Mouse (Mus musculus) neural tube, embryonic 15.5 days (tissue): ENCODE measurements around the gene Snx19. TPM values are rescaled to one million over a fixed set of nuclear protein-coding genes. Genes with fewer than 3 reads are reported as not detected.
A peak's percentile ranks its signal among the peaks of the same experiment; 100 is the strongest.

Source experiments
- ATAC-seq: fragments of 200-750 bp; cut with Nextera tagmentation; 2 replicates; pipeline ENCODE4 v1.8.0; 2017; ENCODE audit warnings: mild to moderate bottlenecking, moderate TSS enrichment, moderate library complexity; ENCODE audit not compliant: low FRiP score
- H3K27ac ChIP-seq: fragments of 300-500 bp; sonication (generic); replicated peaks from 2 replicates; pipeline ENCODE4 v1.5.1; 2015; ENCODE audit warnings: mild to moderate bottlenecking, inconsistent platforms
- H3K27me3 ChIP-seq: fragments of 300-500 bp; sonication (generic); replicated peaks from 2 replicates; pipeline ENCODE4 v1.6.1; 2015; ENCODE audit warnings: inconsistent platforms
- H3K36me3 ChIP-seq: fragments of 300-500 bp; sonication (generic); 2 replicates; pipeline ENCODE4 v1.6.1; 2015; ENCODE audit warnings: inconsistent platforms
- H3K4me1 ChIP-seq: fragments of 300-500 bp; sonication (generic); 2 replicates; pipeline ENCODE4 v1.6.1; 2015; ENCODE audit warnings: inconsistent platforms
- H3K4me2 ChIP-seq: fragments of 300-500 bp; sonication (generic); 2 replicates; pipeline ENCODE4 v1.6.1; 2015; ENCODE audit warnings: inconsistent platforms, mild to moderate bottlenecking, moderate library complexity
- H3K4me3 ChIP-seq: fragments of 300-500 bp; sonication (generic); replicated peaks from 2 replicates; pipeline ENCODE4 v1.5.1; 2015; ENCODE audit warnings: mild to moderate bottlenecking, inconsistent platforms
- H3K9ac ChIP-seq: fragments of 300-500 bp; sonication (generic); replicated peaks from 2 replicates; pipeline ENCODE4 v1.6.1; 2015; ENCODE audit warnings: mild to moderate bottlenecking, inconsistent platforms
- H3K9me3 ChIP-seq: fragments of 300-500 bp; sonication (generic); replicated peaks from 2 replicates; pipeline ENCODE4 v1.6.1; 2016; ENCODE audit warnings: inconsistent platforms
- WGBS: fragments of 180-500 bp; shearing (Covaris S2); methylation state at CpG from one replicate; pipeline ENCODE4 v1.1.7; 2015; ENCODE audit warnings: mixed read lengths; 5-methylcytosine and 5-hydroxymethylcytosine counted together
- polyA plus RNA-seq: library from polyadenylated mRNA; unstranded; fragments of >200 nt; fragmentation: Nextera tagmentation; extraction: Ambion mirVana; gene quantifications from 2 replicates; pipeline ENCODE4 v1.2.1, GENCODE M21; 2015

Gene Snx19
- 21.9 TPM in 2 replicates for polyA plus RNA-seq

- ATAC-seq = peak; percentile 94
- peak within 1 kb of the TSS; percentile 60; the same call in 1 of the 2 replicates for H3K27ac ChIP-seq
Observed at GRCm38 (mm10) chr9:30426882-30427632, at the start of gene Snx19. Snx19 (plus strand) TSS chr9:30427108.

GRCm38 (mm10) chr9:30400771-30401170, 26.1 kb upstream of the Snx19 start:
- no peak for ATAC-seq
- no peak overlapping the region for H3K4me3 ChIP-seq
- H3K4me1 ChIP-seq = no peaks in the 10 kb centered on the region
- no peak overlapping the region for H3K4me2 ChIP-seq
- 64% methylated on average over 1 of the region's 1 CpGs for WGBS
- no peak overlapping the region for H3K9ac ChIP-seq
- no peaks in the 10 kb centered on the region for H3K9me3 ChIP-seq
- no peaks in the 10 kb centered on the region for H3K27me3 ChIP-seq
- H3K27ac ChIP-seq = no peak overlapping the region
- no peaks in the 10 kb centered on the region for H3K36me3 ChIP-seq

More at GRCm38 (mm10) chr9:30426882-30427632, at the start of gene Snx19:
- no peaks in the 10 kb centered on the region for H3K9me3 ChIP-seq
- WGBS = 2% methylated on average over 53 of the region's 53 CpGs
- H3K27me3 ChIP-seq = no peaks in the 10 kb centered on the region
- H3K4me1 ChIP-seq = peaks cover 44% of the 10 kb centered on the region
- H3K4me2 ChIP-seq = peak within 1 kb of the TSS; percentile 84
- H3K36me3 ChIP-seq = no peaks in the 10 kb centered on the region
- peak within 1 kb of the TSS; percentile 76 for H3K9ac ChIP-seq
- H3K4me3 ChIP-seq = peak within 1 kb of the TSS; percentile 90

GRCm38 (mm10) chr9:30422940-30423339, 4.0 kb upstream of the Snx19 start:
- no peaks in the 10 kb centered on the region for H3K36me3 ChIP-seq
- 2% methylated on average over 1 of the region's 1 CpGs for WGBS
- no peak overlapping the region for H3K4me3 ChIP-seq
- H3K27ac ChIP-seq = no peak overlapping the region
- no peak for ATAC-seq
- no peaks in the 10 kb centered on the region for H3K9me3 ChIP-seq
- no peak overlapping the region for H3K9ac ChIP-seq
- H3K27me3 ChIP-seq = no peaks in the 10 kb centered on the region
- peaks cover 11% of the 10 kb centered on the region for H3K4me1 ChIP-seq
- no peak overlapping the region for H3K4me2 ChIP-seq

- H3K9me3 ChIP-seq = no peaks in the 10 kb centered on the region
- no peaks in the 10 kb centered on the region for H3K36me3 ChIP-seq
- H3K4me3 ChIP-seq = no peak overlapping the region
- H3K4me1 ChIP-seq = peaks cover 34% of the 10 kb centered on the region
- no peaks in the 10 kb centered on the region for H3K27me3 ChIP-seq
- H3K9ac ChIP-seq = no peak overlapping the region
- 83% methylated on average over 7 of the region's 7 CpGs for WGBS
- no peak overlapping the region for H3K4me2 ChIP-seq
- no peak overlapping the region for H3K27ac ChIP-seq
- ATAC-seq = no peak
Observed at GRCm38 (mm10) chr9:30425178-30425577, 1.7 kb upstream of the Snx19 start.

GRCm38 (mm10) chr9:30428231-30428630, 1.3 kb downstream of the Snx19 start:
- 95% methylated on average over 5 of the region's 5 CpGs for WGBS
- no peak for ATAC-seq
- Histone ChIP-seq H3K27me3 (no peaks in the 10 kb centered on the region), H3K36me3 (peaks cover 8% of the 10 kb centered on the region), H3K9me3 (no peaks in the 10 kb centered on the region), H3K4me1 (peaks cover 44% of the 10 kb centered on the region), H3K9ac (0 out of 2 replicates have a peak overlapping the region, but pooled peaks have one; percentile 76), H3K4me3 (peak overlapping the region; percentile 90), H3K4me2 (peak overlapping the region; percentile 84), H3K27ac (no peak overlapping the region)

- Histone ChIP-seq H3K9ac (no peak overlapping the region), H3K4me3 (no peak overlapping the region), H3K36me3 (peaks cover 22% of the 10 kb centered on the region), H3K27ac (no peak overlapping the region), H3K9me3 (no peaks in the 10 kb centered on the region), H3K4me2 (0 out of 2 replicates have a peak overlapping the region, but pooled peaks have one; percentile 13), H3K27me3 (no peaks in the 10 kb centered on the region), H3K4me1 (peaks cover 44% of the 10 kb centered on the region)
- WGBS = 92% methylated on average over 5 of the region's 5 CpGs
- no peak for ATAC-seq
Observed at GRCm38 (mm10) chr9:30430447-30430846, 3.5 kb downstream of the Snx19 start.

- no peak overlapping the region for H3K4me3 ChIP-seq
- peaks cover 36% of the 10 kb centered on the region for H3K36me3 ChIP-seq
- no peaks in the 10 kb centered on the region for H3K9me3 ChIP-seq
- no peak for ATAC-seq
- no peak overlapping the region for H3K4me2 ChIP-seq
- H3K4me1 ChIP-seq = peaks cover 41% of the 10 kb centered on the region
- H3K27me3 ChIP-seq = no peaks in the 10 kb centered on the region
- H3K9ac ChIP-seq = no peak overlapping the region
- H3K27ac ChIP-seq = no peak overlapping the region
- 85% methylated on average over 11 of the region's 11 CpGs for WGBS
Observed at GRCm38 (mm10) chr9:30431909-30432308, 5.0 kb downstream of the Snx19 start.

GRCm38 (mm10) chr9:30433914-30434313, 7.0 kb downstream of the Snx19 start:
- Histone ChIP-seq H3K4me2 (no peak overlapping the region), H3K4me3 (no peak overlapping the region), H3K4me1 (peaks cover 23% of the 10 kb centered on the region), H3K27ac (no peak overlapping the region), H3K36me3 (peaks cover 51% of the 10 kb centered on the region), H3K27me3 (no peaks in the 10 kb centered on the region), H3K9me3 (no peaks in the 10 kb centered on the region), H3K9ac (no peak overlapping the region)
- ATAC-seq = no peak
- WGBS = 92% methylated on average over 4 of the region's 4 CpGs

- H3K36me3 ChIP-seq = peaks cover 69% of the 10 kb centered on the region
- no peak overlapping the region for H3K9ac ChIP-seq
- WGBS = 96% methylated on average over 8 of the region's 8 CpGs
- no peaks in the 10 kb centered on the region for H3K27me3 ChIP-seq
- no peak overlapping the region for H3K4me3 ChIP-seq
- ATAC-seq = no peak
- H3K4me2 ChIP-seq = no peak overlapping the region
- H3K9me3 ChIP-seq = no peaks in the 10 kb centered on the region
- peaks cover 2% of the 10 kb centered on the region for H3K4me1 ChIP-seq
- no peak overlapping the region for H3K27ac ChIP-seq
Observed at GRCm38 (mm10) chr9:30435902-30436585, 9.1 kb downstream of the Snx19 start.

- Histone ChIP-seq H3K27ac (no peak overlapping the region), H3K36me3 (peaks cover 75% of the 10 kb centered on the region), H3K9ac (no peak overlapping the region), H3K9me3 (no peaks in the 10 kb centered on the region), H3K4me2 (no peak overlapping the region), H3K4me1 (no peaks in the 10 kb centered on the region), H3K27me3 (no peaks in the 10 kb centered on the region), H3K4me3 (no peak overlapping the region)
- WGBS = 71% methylated on average over 3 of the region's 3 CpGs
- ATAC-seq = no peak
Observed at GRCm38 (mm10) chr9:30438505-30438904, 11.6 kb downstream of the Snx19 start.

GRCm38 (mm10) chr9:30441761-30442160, 14.9 kb downstream of the Snx19 start:
- Histone ChIP-seq H3K27ac (no peak overlapping the region), H3K27me3 (no peaks in the 10 kb centered on the region), H3K4me3 (no peak overlapping the region), H3K4me1 (no peaks in the 10 kb centered on the region), H3K4me2 (no peak overlapping the region), H3K36me3 (peaks cover 65% of the 10 kb centered on the region), H3K9ac (no peak overlapping the region), H3K9me3 (no peaks in the 10 kb centered on the region)
- 95% methylated on average over 2 of the region's 2 CpGs for WGBS
- no peak for ATAC-seq
